8 mouse cellular contexts compared by ENCODE assay signal in genomic region chrX:7604879-7605574, GRCm38 (mm10). TPM values are rescaled to one million over a fixed set of nuclear protein-coding genes. Genes with fewer than 3 reads are reported as not detected.
A peak's percentile ranks its signal among the peaks of the same experiment; 100 is the strongest.
DNase-seq lines count a peak whose midpoint lies in the region; ATAC-seq and TF ChIP-seq lines count a peak whose summit lies in the region.

Gene Ccdc22 (minus strand): TSS chrX:7605517.

- peak within 1 kb of the TSS; percentile 45 for H3K4me2 ChIP-seq in forebrain, embryonic 15.5 days (replicated peaks)

- no peaks in the 10 kb centered on the region for H3K9me3 ChIP-seq in forebrain, embryonic 15.5 days

- no peak for TF ChIP-seq CTCF in lung, adult 2 months (IDR thresholded peaks at IDR 0.05; ENCODE audit: insufficient read depth, low read length)

- peak; percentile 86 for DNase-seq in ES-CJ7 (ENCODE audit: low read depth, low spot score)
- DNase-seq in cerebellum, adult 11 months = peak; percentile 78
- DNase-seq in heart, postnatal 25 days (ENCODE audit: low spot score) = peak; percentile 66
- DNase-seq in layer of hippocampus, adult 18-20 months (ENCODE audit: low spot score in 2 of 2) = peak; percentile 80 to 90
- peak; percentile 77 for DNase-seq in lung, adult 2 months
- peak; percentile 62 to 71 for DNase-seq in thymus, adult 18-20 months

- peak within 1 kb of the TSS; percentile 60 for H3K27ac ChIP-seq in forebrain, embryonic 15.5 days (replicated peaks)

- WGBS in forebrain, embryonic 15.5 days = 20% methylated on average over 28 of the region's 28 CpGs
- WGBS in lung, adult 2 months = 26% methylated on average over 28 of the region's 28 CpGs

- peak within 1 kb of the TSS; percentile 53 for H3K4me3 ChIP-seq in forebrain, embryonic 15.5 days
- peak within 1 kb of the TSS; percentile 95 for H3K4me3 ChIP-seq in lung, adult 2 months (replicated peaks; ENCODE audit: extremely low read depth, low read depth, low read length)

- peak within 1 kb of the TSS; percentile 58 for H3K9ac ChIP-seq in forebrain, embryonic 15.5 days (replicated peaks)

- peak; percentile 32; the same call in 1 of the 2 replicates for TF ChIP-seq POLR2A in lung, adult 2 months (IDR thresholded peaks at IDR 0.05; ENCODE audit: borderline replicate concordance, extremely low read depth, low read depth, low read length)

- peak; percentile 94 for ATAC-seq in forebrain, embryonic 15.5 days (replicated peaks)
- peak; percentile 98 for ATAC-seq in neutrophil, adult 5-6 weeks (ENCODE audit: extremely low read depth, insufficient number of reproducible peaks, low FRiP score, poor library complexity, severe bottlenecking)

- H3K4me1 ChIP-seq in forebrain, embryonic 15.5 days = peaks cover 10% of the 10 kb centered on the region
- H3K4me1 ChIP-seq in lung, adult 2 months (ENCODE audit: control insufficient read depth, insufficient read depth, low read length) = no peaks in the 10 kb centered on the region

- no peaks in the 10 kb centered on the region for H3K27me3 ChIP-seq in forebrain, embryonic 15.5 days

- intact Hi-C loops in heart, postnatal 25 days (cut with DNase I) = loop anchor here (5.0 to 10.0 kb wide), 3 partner anchors 37 to 340 kb away; partner anchors contain the start of genes Gpkow and Hdac6

- no peaks in the 10 kb centered on the region for H3K36me3 ChIP-seq in forebrain, embryonic 15.5 days

RNA-seq across cellular contexts. Expression of gene Ccdc22, which starts in this region (rescaled TPM):
- polyA plus RNA-seq in forebrain, embryonic 15.5 days (2015; fragmentation: Nextera tagmentation; extraction: Ambion mirVana) = 40.5 and 42.4 TPM in 2 replicates
- total RNA-seq in heart, postnatal 25 days (2021) = 10 to 100 TPM; 11.6 to 11.9 TPM
- 10 to 100 TPM; 23.7 to 24.5 TPM for total RNA-seq in layer of hippocampus, adult 18-20 months (2021)
- 14.5 and 15.6 TPM in 2 replicates for polyA plus RNA-seq in lung, adult 2 months (2012; rRNA removed)
- total RNA-seq in neutrophil, adult 5-6 weeks (2017) = 11.5 and 17.5 TPM in 2 replicates

Comparison
In these comparisons a context has a peak if more than half of its experiments do, and no peak if none do; other contexts are left out.
1. Peak in every context shown above with its lines: DNase-seq, ATAC-seq, H3K4me3 ChIP-seq and H3K27ac ChIP-seq.